Mouse (Mus musculus): Measurements from ENCODE around the gene Fhl5.
A peak's percentile ranks its signal among the peaks of the same experiment; 100 is the strongest.
"Not testable (repeated sequence)": the region's sequence is repeated elsewhere in the genome, so short reads cannot be mapped to it uniquely, and the experiment has no call there.

The Fhl5 gene

DNA sequence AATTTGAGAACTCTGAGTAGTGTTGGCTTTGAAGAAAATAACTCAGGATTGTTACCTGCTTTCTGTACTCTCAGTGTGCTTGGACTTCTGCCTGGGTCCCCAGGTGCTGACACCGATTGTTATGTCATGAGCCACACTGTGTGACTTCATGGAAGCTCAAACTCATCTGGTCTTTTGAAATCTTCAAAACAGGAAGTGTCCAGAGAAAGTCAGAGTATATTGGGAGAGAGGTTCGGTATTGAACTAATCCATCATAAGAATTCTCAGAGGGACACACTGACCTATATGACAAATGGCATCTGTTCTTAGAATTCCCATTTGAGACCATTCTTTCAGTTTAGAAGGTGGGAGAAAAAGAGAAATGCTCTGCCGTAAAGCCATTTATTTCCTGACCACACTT lies at the start of gene Fhl5:
Gene Fhl5, minus strand, starts transcription at position 101 of the 400 bp plus-strand sequence.
- no peak for DNase-seq

DNA sequence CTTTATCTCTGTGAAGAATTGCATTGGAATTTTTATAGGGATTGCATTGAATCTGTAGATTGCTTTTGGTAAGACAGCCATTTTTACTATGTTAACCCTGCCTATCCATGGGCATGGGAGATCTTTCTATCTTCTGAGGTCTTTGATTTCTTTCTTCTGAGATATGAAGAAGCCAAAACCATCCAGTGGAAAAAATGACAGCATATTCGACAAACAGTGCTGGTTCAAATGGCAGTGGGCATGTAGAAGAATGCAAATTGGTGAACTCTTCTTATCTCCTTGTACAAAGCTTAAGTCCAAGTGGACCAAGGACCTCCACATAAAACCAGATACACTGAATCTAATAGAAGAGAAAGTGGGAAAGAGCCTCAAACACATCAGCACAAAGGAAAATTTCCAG lies 42.3 kb upstream of the Fhl5 start:
- not testable (repeated sequence) for DNase-seq

DNA sequence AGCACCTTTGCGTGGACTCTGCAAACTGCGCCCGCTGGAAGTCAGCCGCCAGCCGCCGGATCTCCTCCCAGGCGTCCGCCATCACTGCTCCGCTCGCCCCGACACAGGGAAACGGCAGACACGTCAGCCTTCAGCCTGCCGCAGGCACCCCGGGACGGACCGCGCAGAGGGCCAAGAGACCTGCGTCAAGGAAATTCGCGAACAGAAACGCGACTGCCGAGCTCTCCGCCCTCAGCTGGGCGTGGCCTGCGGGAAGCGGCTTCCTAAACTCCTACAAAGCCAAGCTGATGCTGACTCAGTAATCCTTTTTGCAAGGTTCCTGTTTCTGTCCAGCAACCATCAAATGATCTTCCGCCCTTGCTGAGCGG lies 39.0 kb upstream of the Fhl5 start, which contains the start of gene Ufl1:
Gene Ufl1, minus strand, starts transcription at position 151 of the 368 bp plus-strand sequence.
- peak; percentile 98 for DNase-seq

- no peak for DNase-seq
Observed at GRCm38 (mm10) chr4:25280938-25281670, 38.4 kb upstream of the Fhl5 start.

- DNase-seq = no peak
Observed at GRCm38 (mm10) chr4:25272861-25273627, 30.4 kb upstream of the Fhl5 start.

GRCm38 (mm10) chr4:25271926-25272325 lies 29.2 kb upstream of the Fhl5 start:
- no peak for DNase-seq

GRCm38 (mm10) chr4:25267144-25267543 lies 24.5 kb upstream of the Fhl5 start:
- DNase-seq = no peak

DNA sequence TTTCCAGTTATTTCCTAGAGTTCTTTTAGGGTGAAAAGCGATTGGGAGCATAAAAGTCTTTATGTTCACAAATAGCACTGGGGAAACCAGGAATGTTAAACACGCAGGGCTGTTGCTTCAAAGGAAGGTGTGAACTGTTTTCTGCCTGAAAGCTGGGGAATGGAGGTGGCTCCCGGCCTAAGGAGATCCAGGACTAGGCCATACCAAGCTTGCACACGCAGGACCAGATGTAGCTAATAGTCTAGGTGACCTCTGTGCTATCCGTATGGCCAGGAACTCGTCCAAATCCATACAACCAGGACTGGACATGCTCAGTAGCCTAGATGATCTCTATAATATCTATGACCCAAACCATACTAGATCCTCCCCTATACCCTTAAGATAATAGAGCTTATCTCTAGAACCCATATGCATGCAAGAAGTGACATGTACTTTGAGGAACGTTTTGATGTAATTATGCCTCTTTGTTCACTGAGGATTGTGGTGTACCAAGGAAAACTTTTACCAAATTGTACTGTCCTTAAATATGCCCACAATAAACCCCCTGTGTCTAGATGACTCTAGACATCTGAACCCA lies 15.2 kb upstream of the Fhl5 start:
- no peak for DNase-seq

GRCm38 (mm10) chr4:25235663-25236062 lies 7.0 kb downstream of the Fhl5 start:
- not testable (repeated sequence) for DNase-seq

DNA sequence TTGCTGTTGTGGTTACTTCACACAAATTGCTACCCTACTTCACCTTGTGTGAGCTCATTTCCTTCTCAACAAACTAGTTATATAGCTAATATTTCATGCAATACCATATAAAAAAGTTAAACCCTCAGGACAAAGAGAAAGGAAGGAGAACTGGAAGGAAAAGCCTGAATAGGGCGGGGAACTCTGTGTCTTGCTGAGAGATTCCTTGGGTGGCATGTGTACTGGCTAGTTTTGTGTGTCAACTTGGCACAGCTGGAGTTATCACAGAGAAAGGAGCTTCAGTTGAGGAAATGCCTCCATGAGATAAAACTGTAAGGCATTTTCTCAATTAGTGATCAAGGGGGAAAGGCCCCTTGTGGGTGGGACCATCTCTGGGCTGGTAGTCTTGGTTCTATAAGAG lies 8.9 kb downstream of the Fhl5 start:
- not testable (repeated sequence) for DNase-seq

- DNase-seq = no peak
Observed at GRCm38 (mm10) chr4:25232546-25232945, 10.1 kb downstream of the Fhl5 start.

- DNase-seq = no peak
Observed at GRCm38 (mm10) chr4:25227527-25227926, 15.1 kb downstream of the Fhl5 start.

DNA sequence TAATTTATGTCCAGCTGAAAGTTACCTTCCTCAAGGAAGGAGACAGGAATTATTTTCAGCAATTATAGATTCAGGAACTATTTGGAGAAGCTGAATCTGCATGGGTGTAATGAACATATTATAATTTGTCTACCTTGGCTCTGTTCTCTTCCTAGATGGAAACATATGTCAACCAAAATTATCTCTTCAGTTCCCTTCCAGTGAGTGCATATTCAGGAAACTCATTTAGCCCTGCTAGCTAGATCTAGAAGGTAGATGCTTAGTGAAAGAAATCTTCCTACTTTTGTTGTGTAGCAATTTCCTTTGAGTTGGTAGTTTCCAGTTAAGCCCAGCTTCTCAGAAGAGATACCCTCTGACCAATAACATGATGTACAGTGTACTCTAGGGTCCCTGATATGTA lies 20.7 kb downstream of the Fhl5 start:
- DNase-seq = no peak

DNA sequence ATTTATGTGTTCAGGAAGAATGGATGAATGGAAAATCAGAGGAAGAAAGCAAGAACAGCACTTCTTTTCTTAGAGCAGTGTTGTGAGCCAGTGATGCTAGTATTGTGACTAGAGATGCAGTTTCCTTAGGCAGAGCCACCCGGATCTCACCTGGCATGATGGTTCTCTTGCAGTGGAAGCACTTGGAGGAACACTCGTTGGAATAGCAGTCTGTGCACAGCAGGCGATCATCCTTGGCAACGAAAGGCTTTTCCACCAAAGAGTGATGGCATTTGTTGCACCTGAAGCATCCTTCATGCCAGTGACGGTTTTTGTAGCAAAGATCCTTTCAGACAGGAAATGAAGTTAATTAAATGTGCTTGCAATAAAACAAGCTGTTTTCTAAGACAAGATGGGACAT lies 29.2 kb downstream of the Fhl5 start:
- DNase-seq = peak; percentile 39 to 54

DNA sequence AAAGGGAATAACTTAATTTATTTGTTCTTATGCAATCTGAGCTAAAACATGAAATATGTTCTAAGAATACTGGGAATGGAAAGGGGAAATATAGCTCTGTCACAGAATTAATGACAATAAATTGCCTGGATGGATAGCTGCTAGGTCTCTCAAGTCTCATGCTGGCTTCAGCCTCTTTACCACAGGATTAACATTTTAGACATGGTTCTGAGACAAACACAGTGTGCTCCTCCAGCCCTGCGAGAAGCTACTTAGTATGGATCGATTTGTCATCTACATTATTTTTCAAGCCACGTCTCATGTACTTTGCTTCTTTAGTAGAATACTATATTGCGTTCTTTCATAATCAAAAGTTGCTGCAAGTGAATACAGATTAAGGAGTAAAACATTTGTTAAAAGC lies 36.5 kb downstream of the Fhl5 start:
- DNase-seq = no peak

- no peak for DNase-seq
Observed at GRCm38 (mm10) chr4:25197310-25197709, 45.4 kb downstream of the Fhl5 start.

DNA sequence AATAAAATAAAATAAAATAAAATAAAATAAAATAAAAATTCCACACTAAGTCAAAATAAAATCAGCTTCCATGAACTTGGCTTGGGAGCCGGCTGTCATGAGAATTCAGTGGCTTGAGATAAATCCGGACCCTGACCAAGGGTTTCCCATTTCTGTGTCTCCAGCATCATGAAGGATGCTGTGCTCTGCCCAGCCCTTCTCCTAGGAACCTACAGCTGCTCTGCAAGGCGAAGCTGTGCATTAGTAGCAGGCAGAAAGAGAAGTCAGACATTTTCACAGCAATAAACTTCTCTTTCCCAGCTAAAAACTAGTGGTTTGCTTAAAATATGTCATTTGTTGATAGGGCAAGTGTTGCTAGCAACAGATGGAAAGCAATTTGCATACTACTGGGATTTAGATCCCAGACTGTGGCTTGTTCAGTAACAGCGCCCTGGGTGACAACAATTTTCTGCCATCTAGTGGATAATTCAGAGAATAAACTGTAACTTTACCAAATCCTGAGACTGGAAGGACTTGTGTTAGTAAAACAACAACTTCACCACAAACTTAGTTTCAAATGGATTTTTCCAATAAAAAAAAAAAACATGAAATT lies 63.0 kb downstream of the Fhl5 start:
- DNase-seq = peak; percentile 22 to 39
